Mouse (Mus musculus): ENCODE data around the gene Fmo9.

The Fmo9 gene

GRCm38 (mm10) chr1:166681745-166682144 lies at the start of gene Fmo9:
Gene Fmo9 (minus strand): TSS chr1:166681845.
- no peak for DNase-seq (ENCODE audit: low read depth, low spot score)

GRCm38 (mm10) chr1:166730886-166731285 lies 49.2 kb upstream of the Fmo9 start:
- DNase-seq (ENCODE audit: low read depth, low spot score): no peak

GRCm38 (mm10) chr1:166730215-166730614 lies 48.6 kb upstream of the Fmo9 start:
- no peak for DNase-seq (ENCODE audit: low read depth, low spot score)

GRCm38 (mm10) chr1:166710861-166711260 lies 29.2 kb upstream of the Fmo9 start:
- no peak for DNase-seq (ENCODE audit: low read depth, low spot score)

GRCm38 (mm10) chr1:166702270-166702912 lies 20.7 kb upstream of the Fmo9 start:
- no peak for DNase-seq (ENCODE audit: low read depth, low spot score)

- no peak for DNase-seq (ENCODE audit: low read depth, low spot score)
Measured at GRCm38 (mm10) chr1:166669264-166669663, 12.4 kb downstream of the Fmo9 start.

GRCm38 (mm10) chr1:166660800-166661199 lies 20.8 kb downstream of the Fmo9 start:
- DNase-seq (ENCODE audit: low read depth, low spot score): no peak

GRCm38 (mm10) chr1:166647593-166647992 lies 34.1 kb downstream of the Fmo9 start, which contains the start of gene Gm4847:
Gene Gm4847 (minus strand): TSS chr1:166647693.
- no peak for DNase-seq (ENCODE audit: low read depth, low spot score)

Data from mesoderm, embryonic 11.5 days (tissue).